Mouse (Mus musculus) spleen, adult 2 months (tissue): ENCODE measurements around the gene Ccser1. TPM values are rescaled to one million over a fixed set of nuclear protein-coding genes. Genes with fewer than 3 reads are reported as not detected.

Source experiments
- DNase-seq, 2 experiments: peaks; one replicate each; pipeline versions ENCODE4 v3.0.0 to v3.0.0-alpha.2; 2012 to 2021; ENCODE audit warnings: low spot score in 2 of 2, low read depth in 1 of 2
- H3K27ac ChIP-seq: fragments of 200-500 bp; 2 replicates; pipeline ENCODE4 v1.5.1; 2012; ENCODE audit warnings: low read length, inconsistent platforms; ENCODE audit not compliant: insufficient read depth
- H3K27me3 ChIP-seq: fragments of 200-500 bp; 2 replicates; pipeline ENCODE4 v1.6.1; 2012; ENCODE audit warnings: mild to moderate bottlenecking, moderate library complexity, low read length, inconsistent platforms; ENCODE audit not compliant: control insufficient read depth, insufficient read depth
- H3K36me3 ChIP-seq: fragments of 200-500 bp; 2 replicates; pipeline ENCODE4 v1.6.1; 2012; ENCODE audit warnings: mild to moderate bottlenecking, low read length, inconsistent platforms; ENCODE audit not compliant: control insufficient read depth, insufficient read depth
- H3K4me1 ChIP-seq: fragments of 200-500 bp; 2 replicates; pipeline ENCODE4 v1.6.1; 2011; ENCODE audit warnings: inconsistent platforms; ENCODE audit not compliant: control insufficient read depth, insufficient read depth, insufficient read length
- H3K4me3 ChIP-seq: fragments of 200-500 bp; 2 replicates; pipeline ENCODE4 v1.5.1; 2011; ENCODE audit warnings: mild to moderate bottlenecking, inconsistent platforms; ENCODE audit not compliant: insufficient read depth, insufficient read length; ENCODE audit errors: extremely low read depth
- CTCF ChIP-seq: fragments of 200-500 bp; IDR thresholded peaks from 2 replicates; pipeline ENCODE4 v1.5.1; 2011; ENCODE audit warnings: mild to moderate bottlenecking, inconsistent platforms; ENCODE audit not compliant: insufficient read depth, insufficient read length, insufficient replicate concordance; ENCODE audit errors: extremely low read depth
- POLR2A ChIP-seq: fragments of 200-500 bp; IDR thresholded peaks from 2 replicates; pipeline ENCODE4 v1.6.1; 2011; ENCODE audit warnings: low read depth, low read length, inconsistent platforms
- WGBS: fragments of 180-500 bp; shearing (Covaris S2); methylation state at CpG from one replicate; pipeline ENCODE4 v1.1.7; 2018; 5-methylcytosine and 5-hydroxymethylcytosine counted together
- polyA plus RNA-seq: library from polyadenylated mRNA; depleted of rRNA; stranded (reverse); fragments of >200 nt; gene quantifications from 2 replicates; pipeline ENCODE4 v1.2.3, GENCODE M21; 2012; rRNA removed

The Ccser1 gene
- polyA plus RNA-seq: 0.58 and 0.82 TPM in 2 replicates

DNA sequence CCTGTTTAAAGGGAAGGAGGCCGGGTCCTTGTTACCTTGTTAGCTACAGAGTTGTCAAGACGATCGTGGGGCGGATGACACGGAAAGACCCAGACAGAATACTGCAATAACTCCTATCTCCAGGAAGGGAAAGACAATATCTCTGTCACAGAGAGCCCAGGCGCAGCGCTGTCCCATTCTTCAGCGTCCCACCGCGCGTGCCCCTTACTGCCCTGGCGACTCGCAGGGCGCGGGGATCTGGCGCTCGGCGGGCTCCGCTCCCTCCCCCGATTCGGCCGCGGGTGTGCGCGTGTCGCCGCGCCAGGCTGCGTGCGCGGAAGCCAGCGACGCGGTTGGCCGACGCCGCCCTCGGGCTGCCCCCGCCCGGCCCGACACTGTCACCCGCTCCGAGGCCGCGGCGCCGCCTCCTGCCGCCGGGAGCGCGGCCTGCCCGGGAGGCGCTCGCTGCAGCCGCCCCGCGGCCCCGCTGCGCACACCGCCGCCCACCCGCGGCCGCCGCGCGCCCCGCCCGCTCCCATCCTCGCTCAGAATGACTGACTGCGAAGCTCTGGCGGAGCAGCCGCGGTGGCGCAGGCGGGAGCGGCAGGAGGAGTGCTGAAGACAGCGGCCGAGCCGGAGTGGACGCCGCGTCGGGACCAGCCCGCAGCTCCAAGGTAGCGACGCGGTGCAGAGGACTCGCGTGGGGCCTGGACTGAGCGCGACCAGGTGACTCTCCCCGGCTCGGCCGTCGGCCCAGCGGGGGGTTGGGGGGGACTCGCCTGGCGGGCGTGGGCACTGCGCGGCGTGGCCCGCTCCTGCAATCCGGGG lies at the start of gene Ccser1:
TSS of gene Ccser1 (plus strand) at position 376 of the 807 bp plus-strand sequence.
- Histone ChIP-seq H3K36me3 (no peaks in the 10 kb centered on the region), H3K27ac (no peak within 1 kb of the TSS), H3K4me3 (peak within 1 kb of the TSS; percentile 62), H3K27me3 (peaks cover 12% of the 10 kb centered on the region), H3K4me1 (peaks cover 11% of the 10 kb centered on the region)
- 1% methylated on average over 105 of the region's 105 CpGs for WGBS
- DNase-seq: peak in 1 of 2 experiments; percentile 38
- no peak for TF ChIP-seq CTCF
- no peak for TF ChIP-seq POLR2A

GRCm38 (mm10) chr6:61136436-61136835 lies 43.7 kb upstream of the Ccser1 start:
- H3K27me3 ChIP-seq: no peaks in the 10 kb centered on the region
- H3K4me1 ChIP-seq: no peaks in the 10 kb centered on the region
- DNase-seq: no peak
- no peak overlapping the region for H3K27ac ChIP-seq
- no peak for TF ChIP-seq CTCF
- TF ChIP-seq POLR2A: no peak
- H3K4me3 ChIP-seq: no peak overlapping the region
- no peaks in the 10 kb centered on the region for H3K36me3 ChIP-seq
- 86% methylated on average over 2 of the region's 2 CpGs for WGBS

DNA sequence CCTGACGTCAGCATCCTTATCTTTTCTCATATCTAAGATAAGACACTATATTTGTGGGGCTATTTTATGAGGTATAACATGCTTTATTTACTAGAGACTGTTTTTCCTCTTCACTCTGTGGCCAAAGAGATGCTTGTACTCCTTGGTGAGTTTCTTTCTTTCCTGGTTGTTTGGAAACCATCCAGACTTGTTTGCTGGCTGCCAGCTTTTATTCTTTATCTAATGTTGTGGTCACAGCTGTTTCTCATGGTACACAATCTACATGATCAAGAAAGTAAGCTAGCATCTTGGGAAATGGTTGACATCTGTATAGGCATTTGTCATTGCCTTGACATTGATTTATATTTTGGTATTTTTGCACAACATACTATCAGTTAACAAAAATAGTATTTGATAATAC lies 37.1 kb upstream of the Ccser1 start:
- WGBS: 62% methylated on average over 1 of the region's 1 CpGs
- no peak for TF ChIP-seq CTCF
- no peak for TF ChIP-seq POLR2A
- Histone ChIP-seq H3K27me3 (no peaks in the 10 kb centered on the region), H3K36me3 (no peaks in the 10 kb centered on the region), H3K27ac (no peak overlapping the region), H3K4me3 (no peak overlapping the region), H3K4me1 (no peaks in the 10 kb centered on the region)
- DNase-seq: no peak

DNA sequence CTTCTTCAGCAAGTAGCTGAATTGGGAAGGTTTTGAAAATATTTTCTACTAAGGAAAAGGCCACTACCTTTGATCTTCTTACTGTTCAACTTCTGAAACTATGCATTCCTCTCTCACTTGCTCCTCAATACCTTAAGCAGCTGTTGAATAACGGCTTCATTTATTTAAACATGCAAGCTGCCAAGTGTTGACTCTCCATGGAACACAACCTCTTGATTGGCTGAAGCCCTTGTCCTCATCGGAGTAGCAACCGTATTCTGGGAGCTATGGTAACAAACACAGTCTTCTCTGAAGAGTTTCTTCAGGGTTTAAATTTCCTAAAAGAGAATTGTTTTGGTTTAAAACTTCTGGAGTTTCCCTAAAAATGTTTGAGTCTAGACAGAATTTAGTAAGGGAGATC lies 27.2 kb upstream of the Ccser1 start:
- TF ChIP-seq POLR2A: no peak
- TF ChIP-seq CTCF: no peak
- WGBS: 93% methylated on average over 3 of the region's 3 CpGs
- no peak for DNase-seq
- no peaks in the 10 kb centered on the region for H3K27me3 ChIP-seq
- no peaks in the 10 kb centered on the region for H3K4me1 ChIP-seq
- H3K27ac ChIP-seq: no peak overlapping the region
- no peak overlapping the region for H3K4me3 ChIP-seq
- H3K36me3 ChIP-seq: no peaks in the 10 kb centered on the region

DNA sequence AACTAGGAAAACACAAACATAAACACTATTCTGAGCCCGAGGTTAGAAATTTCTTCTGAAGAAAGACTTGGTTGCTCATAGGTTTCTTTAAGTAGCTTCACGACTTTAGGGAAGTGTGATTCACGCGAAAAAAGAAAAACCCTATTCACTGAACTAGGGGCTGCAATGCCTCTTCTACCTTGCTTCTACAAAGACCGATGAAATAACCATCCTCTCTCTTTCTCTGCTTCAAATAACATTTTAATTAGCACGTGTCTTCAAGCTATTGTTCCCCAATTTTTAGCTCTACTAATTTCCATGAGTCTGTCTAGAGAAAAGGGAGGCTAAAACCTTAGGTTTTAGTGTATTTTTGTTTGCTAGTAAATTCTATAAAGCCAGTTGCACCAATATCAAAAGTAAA lies 25.5 kb upstream of the Ccser1 start:
- 73% methylated on average over 6 of the region's 6 CpGs for WGBS
- no peaks in the 10 kb centered on the region for H3K36me3 ChIP-seq

DNA sequence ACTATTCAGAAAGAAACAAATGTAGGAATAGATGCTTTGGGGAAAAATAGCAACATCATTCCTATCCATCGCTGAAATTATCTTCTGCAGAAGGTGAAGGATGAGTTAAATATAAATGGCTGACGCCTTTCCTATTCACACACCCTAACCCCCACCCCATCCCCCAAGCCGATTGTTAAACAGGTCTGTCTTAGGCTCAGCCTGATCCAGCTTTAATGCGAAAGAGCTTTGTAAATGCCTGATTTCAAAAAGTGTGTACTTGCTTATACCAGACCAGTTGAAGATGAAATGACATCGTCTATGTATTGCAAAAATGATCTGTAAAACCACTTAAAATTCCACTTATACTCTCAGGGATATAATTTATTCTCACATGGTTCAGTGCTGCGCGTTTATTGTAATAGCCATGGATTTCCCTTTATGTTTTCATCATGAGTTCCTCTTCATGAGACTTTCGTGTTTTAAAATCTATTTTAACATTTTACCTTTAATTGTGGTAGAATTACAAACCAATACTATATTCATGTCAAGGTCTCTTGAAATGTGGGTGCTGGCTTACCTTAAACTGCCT lies 25.0 kb upstream of the Ccser1 start:
- WGBS: 85% methylated on average over 8 of the region's 8 CpGs
- H3K27me3 ChIP-seq: no peaks in the 10 kb centered on the region
- no peak overlapping the region for H3K27ac ChIP-seq
- TF ChIP-seq POLR2A (no peak), CTCF (no peak)
- no peaks in the 10 kb centered on the region for H3K4me1 ChIP-seq
- DNase-seq: no peak
- no peak overlapping the region for H3K4me3 ChIP-seq
- no peaks in the 10 kb centered on the region for H3K36me3 ChIP-seq

More for the DNA sequence above, 25.5 kb upstream of the Ccser1 start:
- TF ChIP-seq POLR2A (no peak), CTCF (no peak)
- Histone ChIP-seq H3K4me1 (no peaks in the 10 kb centered on the region), H3K27ac (no peak overlapping the region), H3K4me3 (no peak overlapping the region), H3K27me3 (no peaks in the 10 kb centered on the region)
- no peak for DNase-seq

DNA sequence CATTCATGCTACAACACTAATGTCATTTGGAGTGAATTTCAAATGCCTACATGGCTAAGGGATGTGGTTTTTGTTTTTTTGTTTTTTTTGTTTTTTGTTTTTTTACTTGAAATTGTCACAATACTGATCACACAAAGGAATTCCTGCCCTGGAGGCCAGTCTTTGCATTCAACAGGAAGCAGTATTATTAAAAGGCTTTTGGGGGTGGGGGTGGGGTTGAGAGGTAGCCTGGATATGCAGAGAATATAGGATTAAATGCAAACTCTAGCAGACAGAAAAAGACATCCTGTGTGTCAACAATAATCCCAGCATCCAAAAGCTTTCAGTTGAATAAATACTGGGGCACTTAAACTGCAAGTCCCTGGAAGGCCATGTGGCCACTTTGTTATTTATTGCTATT lies 24.4 kb upstream of the Ccser1 start:
- no peak for DNase-seq
- Histone ChIP-seq H3K36me3 (no peaks in the 10 kb centered on the region), H3K27me3 (no peaks in the 10 kb centered on the region), H3K4me3 (no peak overlapping the region), H3K4me1 (no peaks in the 10 kb centered on the region), H3K27ac (no peak overlapping the region)
- TF ChIP-seq POLR2A (no peak), CTCF (no peak)
